Mouse (Mus musculus) MEL (cell line): ENCODE measurements around the gene Sdhaf4. TPM values are rescaled to one million over a fixed set of nuclear protein-coding genes. Genes with fewer than 3 reads are reported as not detected.

Source experiments
- DNase-seq: peaks from one replicate; pipeline ENCODE4 v3.0.0; 2011; ENCODE audit warnings: low read depth, low spot score
- H3K27ac ChIP-seq: 2 replicates; pipeline ENCODE4 v1.5.1; 2012; ENCODE audit warnings: low read depth, mild to moderate bottlenecking, control low read depth, low read length, moderate library complexity; ENCODE audit not compliant: control insufficient read depth
- H3K27me3 ChIP-seq, 2 experiments: fragments of 150-350 bp in 1 of 2; sonication (generic) in 1 of 2; 2 replicates each; pipeline ENCODE4 v1.6.1; 2012; ENCODE audit warnings: low read length in 2 of 2, mild to moderate bottlenecking in 2 of 2, improper control_type of control experiment in 1 of 2, moderate library complexity in 1 of 2; ENCODE audit not compliant: insufficient read depth in 2 of 2, control insufficient read depth in 1 of 2
- H3K36me3 ChIP-seq, 2 experiments: 2 replicates each; pipeline ENCODE4 v1.6.1; 2012 to 2014; ENCODE audit warnings: low read length in 2 of 2, improper control_type of control experiment in 1 of 2, inconsistent platforms in 1 of 2, mild to moderate bottlenecking in 1 of 2; ENCODE audit not compliant: insufficient read depth in 2 of 2, control insufficient read depth in 1 of 2
- H3K4me1 ChIP-seq, 2 experiments: fragments of 150-350 bp in 1 of 2; sonication (generic) in 1 of 2; 2 replicates each; pipeline ENCODE4 v1.6.1; 2012; ENCODE audit warnings: low read length in 2 of 2, improper control_type of control experiment in 1 of 2, mild to moderate bottlenecking in 1 of 2; ENCODE audit not compliant: insufficient read depth in 2 of 2, control insufficient read depth in 1 of 2
- H3K4me3 ChIP-seq, 2 experiments: fragments of 150-350 bp in 1 of 2; sonication (generic) in 1 of 2; 2 replicates each; pipeline ENCODE4 v1.5.1; 2012; ENCODE audit warnings: low read depth in 2 of 2, low read length in 2 of 2, mild to moderate bottlenecking in 2 of 2, moderate library complexity in 2 of 2, control low read depth in 1 of 2, improper control_type of control experiment in 1 of 2; ENCODE audit not compliant: control insufficient read depth in 1 of 2, insufficient read depth in 1 of 2
- H3K79me2 ChIP-seq: 2 replicates; pipeline ENCODE4 v1.6.1; 2012; ENCODE audit warnings: mild to moderate bottlenecking, low read length, moderate library complexity; ENCODE audit not compliant: control insufficient read depth, poor library complexity, insufficient read depth
- H3K9ac ChIP-seq: 2 replicates; pipeline ENCODE4 v1.6.1; 2012; ENCODE audit warnings: low read depth, mild to moderate bottlenecking, control low read depth, low read length, moderate library complexity; ENCODE audit not compliant: control insufficient read depth, poor library complexity, severe bottlenecking
- H3K9me3 ChIP-seq: fragments of 150-350 bp; sonication (generic); replicated peaks from 2 replicates; pipeline ENCODE4 v1.6.1; 2012; ENCODE audit warnings: mild to moderate bottlenecking, low read length, improper control_type of control experiment, moderate library complexity; ENCODE audit not compliant: insufficient read depth
- BHLHE40 ChIP-seq: IDR thresholded peaks from 2 replicates; pipeline ENCODE4 v1.6.1; 2012; ENCODE audit warnings: low read depth, mild to moderate bottlenecking, inconsistent platforms, low read length, improper control_type of control experiment, borderline replicate concordance
- CHD1 ChIP-seq: IDR thresholded peaks from 2 replicates; pipeline ENCODE4 v1.6.1; 2012; ENCODE audit warnings: low read depth, mild to moderate bottlenecking, inconsistent platforms, low read length, improper control_type of control experiment
- CHD2 ChIP-seq: IDR thresholded peaks from 2 replicates; pipeline ENCODE4 v1.6.1; 2011; ENCODE audit warnings: low read length, improper control_type of control experiment
- CTCF ChIP-seq, 3 experiments: IDR thresholded peaks in 2 of 3; conservative IDR thresholded peaks in 1 of 3; 2 replicates each; pipeline ENCODE4 v1.5.1; 2011 to 2012; ENCODE audit warnings: low read length in 3 of 3, low read depth in 2 of 3, mild to moderate bottlenecking in 2 of 3, improper control_type of control experiment in 1 of 3, inconsistent platforms in 1 of 3, mixed read lengths in 1 of 3, moderate library complexity in 1 of 3; ENCODE audit not compliant: control insufficient read depth in 1 of 3, insufficient read depth in 1 of 3, poor library complexity in 1 of 3, severe bottlenecking in 1 of 3
- E2F4 ChIP-seq: IDR thresholded peaks from 2 replicates; pipeline ENCODE4 v1.6.1; 2011; ENCODE audit warnings: low read depth, low read length, improper control_type of control experiment, borderline replicate concordance
- EP300 ChIP-seq, 2 experiments: IDR thresholded peaks; 2 replicates each; pipeline ENCODE4 v1.6.1; 2011; ENCODE audit warnings: improper control_type of control experiment in 2 of 2, low read length in 2 of 2, low read depth in 1 of 2, mild to moderate bottlenecking in 1 of 2
- ETS1 ChIP-seq: IDR thresholded peaks from 2 replicates; pipeline ENCODE4 v1.6.1; 2012; ENCODE audit warnings: low read depth, mild to moderate bottlenecking, inconsistent platforms, low read length, improper control_type of control experiment, moderate library complexity
- GABPA ChIP-seq: IDR thresholded peaks from 2 replicates; pipeline ENCODE4 v1.6.1; 2012; ENCODE audit warnings: low read depth, mild to moderate bottlenecking, inconsistent platforms, low read length, improper control_type of control experiment, moderate library complexity
- GATA1 ChIP-seq: IDR thresholded peaks from 2 replicates; pipeline ENCODE4 v1.6.1; 2011; ENCODE audit warnings: low read depth, low read length, improper control_type of control experiment
- KAT2A ChIP-seq: conservative IDR thresholded peaks from 2 replicates; pipeline ENCODE4 v1.6.1; 2012; ENCODE audit warnings: low read depth, low read length, improper control_type of control experiment, inconsistent platforms
- MAFK ChIP-seq: IDR thresholded peaks from 2 replicates; pipeline ENCODE4 v1.6.1; 2011; ENCODE audit warnings: low read depth, mild to moderate bottlenecking, low read length, improper control_type of control experiment, borderline replicate concordance
- MAX ChIP-seq: IDR thresholded peaks from 2 replicates; pipeline ENCODE4 v1.6.1; 2011; ENCODE audit warnings: low read length, improper control_type of control experiment
- MAZ ChIP-seq: IDR thresholded peaks from 2 replicates; pipeline ENCODE4 v1.6.1; 2012; ENCODE audit warnings: low read depth, mild to moderate bottlenecking, inconsistent platforms, low read length, improper control_type of control experiment
- MYB ChIP-seq: IDR thresholded peaks from 2 replicates; pipeline ENCODE4 v1.6.1; 2011; ENCODE audit warnings: mild to moderate bottlenecking, low read depth, low read length, improper control_type of control experiment
- MYC ChIP-seq: IDR thresholded peaks from 2 replicates; pipeline ENCODE4 v1.6.1; 2011; ENCODE audit warnings: low read depth, mild to moderate bottlenecking, low read length, improper control_type of control experiment, moderate library complexity
- NELFE ChIP-seq: IDR thresholded peaks from 2 replicates; pipeline ENCODE4 v1.6.1; 2011; ENCODE audit warnings: low read depth, low read length, improper control_type of control experiment
- NRF1 ChIP-seq: IDR thresholded peaks from 2 replicates; pipeline ENCODE4 v1.6.1; 2014; ENCODE audit warnings: low read depth, mild to moderate bottlenecking, inconsistent platforms, low read length, improper control_type of control experiment, moderate library complexity; ENCODE audit not compliant: poor library complexity, insufficient read depth, severe bottlenecking
- POLR2A ChIP-seq, 2 experiments: IDR thresholded peaks; 2 replicates each; pipeline ENCODE4 v1.6.1; 2011 to 2012; ENCODE audit warnings: low read length in 2 of 2, mild to moderate bottlenecking in 2 of 2, control low read depth in 1 of 2, improper control_type of control experiment in 1 of 2, low read depth in 1 of 2, moderate library complexity in 1 of 2; ENCODE audit not compliant: control insufficient read depth in 1 of 2, insufficient read depth in 1 of 2, poor library complexity in 1 of 2
- POLR2AphosphoS2 ChIP-seq: IDR thresholded peaks from 2 replicates; pipeline ENCODE4 v1.6.1; 2011; ENCODE audit warnings: low read length, improper control_type of control experiment
- RCOR1 ChIP-seq: IDR thresholded peaks from 2 replicates; pipeline ENCODE4 v1.6.1; 2012; ENCODE audit warnings: low read depth, mild to moderate bottlenecking, inconsistent platforms, low read length, improper control_type of control experiment
- SIN3A ChIP-seq: IDR thresholded peaks from 2 replicates; pipeline ENCODE4 v1.6.1; 2012; ENCODE audit warnings: low read length, improper control_type of control experiment, inconsistent platforms
- SMC3 ChIP-seq: IDR thresholded peaks from 2 replicates; pipeline ENCODE4 v1.6.1; 2011; ENCODE audit warnings: low read depth, low read length, improper control_type of control experiment
- TAL1 ChIP-seq: IDR thresholded peaks from 2 replicates; pipeline ENCODE4 v1.6.1; 2012; ENCODE audit warnings: mild to moderate bottlenecking, inconsistent platforms, low read length, moderate library complexity, mixed read lengths
- TCF12 ChIP-seq: IDR thresholded peaks from 2 replicates; pipeline ENCODE4 v1.6.1; 2014; ENCODE audit warnings: low read depth, mild to moderate bottlenecking, inconsistent platforms, low read length, improper control_type of control experiment, moderate library complexity
- UBTF ChIP-seq: IDR thresholded peaks from 2 replicates; pipeline ENCODE4 v1.6.1; 2012; ENCODE audit warnings: low read depth, mild to moderate bottlenecking, inconsistent platforms, low read length, improper control_type of control experiment, moderate library complexity, borderline replicate concordance; ENCODE audit not compliant: insufficient read depth
- USF1 ChIP-seq: IDR thresholded peaks from 2 replicates; pipeline ENCODE4 v1.6.1; 2014; ENCODE audit warnings: low read depth, mild to moderate bottlenecking, inconsistent platforms, low read length, improper control_type of control experiment, moderate library complexity
- USF2 ChIP-seq, 2 experiments: IDR thresholded peaks; 2 replicates each; pipeline ENCODE4 v1.6.1; 2011 to 2012; ENCODE audit warnings: improper control_type of control experiment in 2 of 2, low read length in 2 of 2, borderline replicate concordance in 1 of 2, inconsistent platforms in 1 of 2, low read depth in 1 of 2, mild to moderate bottlenecking in 1 of 2; ENCODE audit not compliant: insufficient read depth in 1 of 2
- ZC3H11A ChIP-seq: IDR thresholded peaks from 2 replicates; pipeline ENCODE4 v1.6.1; 2012; ENCODE audit warnings: low read depth, mild to moderate bottlenecking, inconsistent platforms, low read length, improper control_type of control experiment
- ZMIZ1 ChIP-seq: IDR thresholded peaks from 2 replicates; pipeline ENCODE4 v1.6.1; 2012; ENCODE audit warnings: low read depth, mild to moderate bottlenecking, inconsistent platforms, low read length, improper control_type of control experiment, moderate library complexity
- ZNF384 ChIP-seq: IDR thresholded peaks from 2 replicates; pipeline ENCODE4 v1.6.1; 2012; ENCODE audit warnings: low read depth, mild to moderate bottlenecking, inconsistent platforms, low read length, improper control_type of control experiment
- polyA plus RNA-seq, 2 experiments: library from polyadenylated mRNA; stranded (reverse) in 1 of 2; unstranded in 1 of 2; fragments of >175 nt in 1 of 2; fragments of >200 nt in 1 of 2; gene quantifications; 2 replicates each; pipeline versions ENCODE4 v1.2.1 to v1.2.4; 2012; ENCODE audit warnings: low replicate concordance in 2 of 2, low read depth in 1 of 2; ENCODE audit not compliant: insufficient read length in 2 of 2, insufficient read depth in 1 of 2, missing spikeins in 1 of 2
- total RNA-seq: library from RNA; depleted of rRNA; stranded (reverse); fragments of 300-350 nt; gene quantifications from 2 replicates; pipeline ENCODE4 v1.2.3, GENCODE M21; 2012

Sdhaf4 gene
- total and polyA plus RNA-seq, 3 experiments, result 15.8 to 28.5 TPM; not detected in 1

DNA sequence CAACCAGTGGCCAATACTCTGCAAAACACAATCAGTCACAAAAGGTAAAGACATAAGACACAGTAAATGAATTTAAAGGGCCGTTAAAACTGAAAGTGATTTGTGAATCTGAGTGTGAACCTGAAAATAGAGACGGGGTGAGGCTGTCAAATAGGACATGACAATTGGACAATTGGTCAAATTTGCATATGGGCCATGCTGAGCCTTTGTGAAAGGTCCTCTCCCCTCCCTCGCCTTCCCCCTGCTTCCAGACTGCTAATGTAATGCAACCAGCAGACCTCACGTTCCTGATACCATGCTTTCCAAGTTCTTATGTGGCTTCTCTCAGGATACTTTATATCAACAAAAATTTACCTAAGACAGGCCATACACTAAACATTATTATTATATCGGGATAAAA lies 37.6 kb upstream of the Sdhaf4 start:
- H3K27me3 ChIP-seq, result peaks cover 0 to 8% of the 10 kb centered on the region in 2 experiments; a peak in 2 of 4 replicates
- no peak overlapping the region for H3K9ac ChIP-seq
- DNase-seq, result no peak
- no peaks in the 10 kb centered on the region for H3K9me3 ChIP-seq
- H3K4me3 ChIP-seq, result no peak overlapping the region
- no peaks in the 10 kb centered on the region for H3K79me2 ChIP-seq
- TF ChIP-seq EP300 (IDR thresholded peaks at IDR 0.05; ENCODE audit: low read depth in 1 of 2, low read length in 2 of 2) (no peak), POLR2A (IDR thresholded peaks at IDR 0.05; ENCODE audit: control insufficient read depth in 1 of 2, insufficient read depth in 1 of 2, low read depth in 1 of 2, low read length in 2 of 2, poor library complexity in 1 of 2) (no peak), POLR2AphosphoS2 (no peak), ZMIZ1 (no peak), BHLHE40 (no peak), MAZ (no peak), CHD2 (no peak)
- TF ChIP-seq, all 39 proteins: peak for 0
- no peaks in the 10 kb centered on the region for H3K4me1 ChIP-seq
- H3K27ac ChIP-seq, result no peak overlapping the region
- H3K36me3 ChIP-seq, result no peaks in the 10 kb centered on the region

DNA sequence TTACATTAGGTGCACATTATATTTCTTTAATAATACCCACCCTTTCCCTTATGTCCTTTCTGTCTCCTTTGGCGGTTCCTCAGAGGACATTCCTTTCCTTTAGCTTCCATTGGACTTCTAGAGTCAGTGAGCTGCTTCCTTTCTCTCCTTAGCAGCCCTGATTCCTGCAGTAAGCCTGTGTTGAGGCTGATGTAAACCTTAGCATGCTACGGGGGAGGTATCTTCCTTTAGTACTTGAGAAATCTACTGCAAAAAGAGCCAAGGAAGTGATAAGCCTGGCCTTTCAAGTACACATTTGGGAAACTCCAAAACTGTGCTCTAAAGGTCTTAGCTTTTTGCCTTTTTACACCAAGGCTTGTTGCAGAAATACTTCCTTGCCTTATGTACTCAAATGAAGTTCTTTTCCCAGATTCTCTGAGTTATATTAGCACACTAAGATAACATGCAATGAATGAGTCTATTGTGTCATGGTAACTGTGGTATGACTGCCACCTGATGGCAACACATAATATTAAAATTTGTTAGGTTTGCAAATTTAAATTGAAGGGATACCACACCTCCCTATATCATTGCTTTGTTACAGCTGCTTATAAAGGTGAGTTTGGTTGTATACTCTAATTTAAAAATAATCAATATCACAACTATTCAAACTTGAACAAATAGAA lies 28.4 kb upstream of the Sdhaf4 start:
- peak; percentile 55 for DNase-seq
- peaks cover 0 to 2% of the 10 kb centered on the region in 2 experiments for H3K27me3 ChIP-seq
- H3K9ac ChIP-seq, result no peak overlapping the region
- H3K27ac ChIP-seq, result no peak overlapping the region
- H3K4me1 ChIP-seq, result no peaks in the 10 kb centered on the region
- no peaks in the 10 kb centered on the region for H3K79me2 ChIP-seq
- H3K4me3 ChIP-seq, result no peak overlapping the region
- H3K36me3 ChIP-seq, result no peaks in the 10 kb centered on the region
- no peaks in the 10 kb centered on the region for H3K9me3 ChIP-seq
- TF ChIP-seq TAL1 (no peak), NELFE (no peak), KAT2A (no peak), GABPA (no peak), ZNF384 (no peak), ZC3H11A (peak; percentile 90), ETS1 (no peak), MYC (no peak), RCOR1 (no peak), MAFK (no peak), POLR2AphosphoS2 (no peak), NRF1 (no peak), SIN3A (no peak), MAX (no peak), GATA1 (peak; percentile 24; the same call in 1 of the 2 replicates), USF2 (IDR thresholded peaks at IDR 0.05; ENCODE audit: borderline replicate concordance in 1 of 2, insufficient read depth in 1 of 2, low read depth in 1 of 2, low read length in 2 of 2) (no peak), CHD1 (no peak), TCF12 (no peak), MYB (no peak), E2F4 (no peak), CTCF (IDR thresholded peaks at IDR 0.05 in 2 of 3, conservative IDR thresholded peaks at IDR 0.05 in 1 of 3; ENCODE audit: control insufficient read depth in 1 of 3, insufficient read depth in 1 of 3, low read depth in 2 of 3, low read length in 3 of 3, poor library complexity in 1 of 3, severe bottlenecking in 1 of 3) (peak in 2 of 3 experiments; percentile 30 to 82; a peak in 3 of 6 replicates), SMC3 (peak; percentile 91), ZMIZ1 (no peak), UBTF (no peak), POLR2A (IDR thresholded peaks at IDR 0.05; ENCODE audit: control insufficient read depth in 1 of 2, insufficient read depth in 1 of 2, low read depth in 1 of 2, low read length in 2 of 2, poor library complexity in 1 of 2) (no peak), USF1 (no peak), CHD2 (no peak), MAZ (no peak)
